Mouse (Mus musculus) lung, postnatal 4 days (tissue): ENCODE data around the gene Stk11.

Source experiments
- DNase-seq, 2 experiments: peaks; one replicate each; pipeline ENCODE4 v3.0.0; 2021

Gene Stk11

GRCm38 (mm10) chr10:80131952-80132350, 16.3 kb downstream of the Stk11 start:
- peak in 1 of 2 experiments; percentile 22 for DNase-seq

DNA sequence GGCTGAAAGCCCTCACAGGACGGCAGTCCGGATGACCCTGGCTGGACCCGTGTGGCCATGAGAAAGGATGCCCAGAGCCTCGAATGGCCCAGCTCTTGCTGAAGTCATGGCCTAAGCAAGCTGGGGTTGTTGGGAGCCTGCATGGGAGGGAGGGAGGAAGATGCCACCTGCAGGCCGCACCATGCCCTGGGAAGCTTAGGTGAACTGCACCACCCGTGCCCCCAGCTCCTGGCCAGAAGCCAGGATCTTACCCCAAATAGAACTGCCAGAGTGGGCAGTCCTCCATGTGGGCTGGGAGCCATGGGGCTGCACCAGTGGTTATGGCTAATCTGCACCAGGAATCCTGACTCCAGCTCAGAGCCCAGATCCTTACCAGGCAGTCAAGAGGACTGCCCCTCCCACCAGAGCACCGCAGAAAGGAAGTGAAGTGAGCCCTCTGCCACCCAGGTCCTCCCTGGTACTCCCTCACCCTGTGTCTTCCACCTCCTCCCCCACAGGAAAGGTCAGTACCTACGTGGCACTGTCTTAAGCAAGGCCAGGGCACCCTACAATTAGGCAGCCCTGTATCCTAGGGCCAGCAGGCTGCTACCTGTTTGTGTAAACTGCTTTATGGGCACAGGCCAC, 17.7 kb downstream of the Stk11 start:
- DNase-seq: peak in 1 of 2 experiments; percentile 48

- DNase-seq: peak in 1 of 2 experiments; percentile 58
Measured at GRCm38 (mm10) chr10:80134421-80134820, 18.8 kb downstream of the Stk11 start.

GRCm38 (mm10) chr10:80135161-80135560, 19.6 kb downstream of the Stk11 start:
- DNase-seq: no peak

- no peak for DNase-seq
Measured at GRCm38 (mm10) chr10:80135641-80136040, 20.0 kb downstream of the Stk11 start.

- peak in 1 of 2 experiments; percentile 32 for DNase-seq
Measured at GRCm38 (mm10) chr10:80136179-80136951, 20.8 kb downstream of the Stk11 start.

DNA sequence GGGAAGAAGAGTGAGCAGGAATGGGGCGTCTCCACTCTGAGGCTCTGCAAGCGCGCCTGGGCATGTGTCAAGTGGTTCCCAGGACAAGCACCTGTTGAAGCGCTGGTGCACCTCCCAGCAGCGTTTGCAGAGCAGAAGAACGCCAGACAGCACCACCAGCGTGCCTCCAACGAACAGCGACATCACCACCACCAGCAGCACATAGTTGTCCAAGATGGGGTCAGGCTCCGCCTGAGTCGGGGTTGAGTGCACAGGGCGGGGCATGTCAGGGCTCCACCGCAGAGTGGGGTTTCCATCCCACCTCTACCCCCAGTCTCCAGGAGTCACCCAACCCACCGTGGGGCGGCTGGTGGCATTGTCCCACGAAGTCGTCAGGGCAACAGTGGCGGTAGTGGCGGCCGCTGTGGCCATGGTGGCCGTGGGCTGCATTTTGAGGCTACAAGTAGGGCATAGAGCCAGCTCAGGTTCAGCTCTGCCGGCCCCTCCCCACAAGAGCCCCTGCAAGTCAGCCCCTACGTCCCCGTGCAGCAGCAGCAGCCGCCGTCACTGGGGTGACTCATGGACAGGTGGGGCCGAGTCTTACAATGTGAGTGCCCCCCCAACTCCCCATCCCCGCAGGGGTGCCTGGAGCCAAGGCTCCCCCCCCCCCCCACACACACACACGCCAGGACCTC, 21.5 kb downstream of the Stk11 start:
- peak in 1 of 2 experiments; percentile 71 for DNase-seq

GRCm38 (mm10) chr10:80137626-80138552, 22.3 kb downstream of the Stk11 start:
- peak in 1 of 2 experiments; percentile 46 for DNase-seq

DNA sequence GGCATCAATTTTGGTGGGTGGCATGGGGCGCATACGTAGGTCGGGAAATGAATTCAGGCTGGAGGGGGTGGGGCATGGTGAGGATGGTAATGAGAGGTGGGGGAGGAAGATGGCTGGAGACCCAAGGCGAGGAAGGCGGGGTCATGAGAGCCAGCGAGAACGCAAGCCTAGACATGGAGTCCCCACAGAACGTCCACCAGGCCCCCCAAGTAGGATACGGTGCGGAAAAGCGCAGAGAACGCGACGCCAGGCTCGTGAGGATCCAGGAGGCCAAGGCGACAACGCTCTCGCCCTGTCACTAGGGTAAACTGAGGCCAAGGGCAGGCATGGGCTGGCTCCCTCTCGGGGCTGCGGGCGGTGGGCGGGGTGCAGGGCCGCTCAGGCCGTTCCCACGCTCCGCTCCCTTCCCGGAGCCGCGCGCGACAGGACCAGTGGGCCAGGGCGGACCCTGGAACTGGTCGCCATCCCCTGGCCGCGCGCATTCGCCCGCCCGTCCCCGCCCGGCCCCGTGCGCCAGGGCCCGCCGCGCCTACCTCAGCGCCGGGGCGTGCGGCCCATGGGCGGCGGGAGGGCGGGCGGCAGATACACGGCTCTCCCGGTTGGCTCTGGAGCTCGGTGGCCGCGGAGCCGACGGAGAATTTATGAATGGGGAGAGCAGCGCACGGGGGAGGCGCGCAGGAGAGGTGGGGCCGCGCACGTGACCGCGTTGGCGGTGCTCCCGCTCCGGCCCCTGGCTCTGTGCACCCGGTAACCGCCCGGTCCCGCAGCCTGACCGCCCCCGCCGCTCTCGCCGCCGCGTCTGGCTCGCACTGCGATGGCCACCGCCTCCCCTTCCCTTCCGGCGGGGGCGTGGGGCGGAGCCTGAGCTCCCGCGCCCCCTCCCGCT, 23.2 kb downstream of the Stk11 start, which contains the start of gene Atp5d:
Atp5d (plus strand) TSS at position 80 of the 886 bp plus-strand sequence.
- DNase-seq: peak; percentile 67 to 78

GRCm38 (mm10) chr10:80139439-80139775, 23.8 kb downstream of the Stk11 start:
- DNase-seq: no peak

DNA sequence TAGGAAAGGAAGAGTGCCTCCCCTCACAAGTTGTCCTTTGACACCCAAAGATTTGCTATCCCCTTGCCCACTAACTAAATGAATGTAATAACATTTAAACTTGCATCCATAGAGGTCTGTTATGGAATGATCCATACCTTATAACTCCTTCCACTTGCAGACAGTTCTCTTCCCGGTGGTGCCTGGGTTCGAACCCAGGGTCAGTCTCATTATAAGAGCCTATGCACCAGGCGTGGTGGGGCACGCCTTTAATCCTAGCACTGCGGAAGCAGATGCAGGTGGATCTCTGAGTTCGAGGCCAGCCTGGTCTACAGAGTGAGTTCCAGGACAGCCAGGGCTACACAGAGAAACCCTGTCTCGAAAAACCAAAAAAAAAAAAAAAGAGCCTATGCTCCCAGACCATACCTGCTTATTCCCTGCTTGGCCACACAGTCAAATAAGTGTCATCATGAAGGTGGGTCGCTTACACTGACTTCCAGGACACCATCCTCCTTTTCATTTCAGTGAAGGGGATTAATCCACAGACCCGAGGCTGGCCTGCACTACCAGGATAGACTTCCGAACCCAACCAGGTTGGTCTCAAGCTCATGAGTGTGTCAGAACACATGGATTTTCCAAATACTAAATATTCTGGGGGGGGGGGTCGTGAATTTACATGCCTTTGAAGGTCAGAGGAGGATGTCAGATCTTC, 24.5 kb downstream of the Stk11 start:
- no peak for DNase-seq

- DNase-seq: no peak
Measured at GRCm38 (mm10) chr10:80140666-80141035, 25.0 kb downstream of the Stk11 start, which contains the start of gene Cbarp. Gene Cbarp (minus strand): TSS chr10:80140835.

DNA sequence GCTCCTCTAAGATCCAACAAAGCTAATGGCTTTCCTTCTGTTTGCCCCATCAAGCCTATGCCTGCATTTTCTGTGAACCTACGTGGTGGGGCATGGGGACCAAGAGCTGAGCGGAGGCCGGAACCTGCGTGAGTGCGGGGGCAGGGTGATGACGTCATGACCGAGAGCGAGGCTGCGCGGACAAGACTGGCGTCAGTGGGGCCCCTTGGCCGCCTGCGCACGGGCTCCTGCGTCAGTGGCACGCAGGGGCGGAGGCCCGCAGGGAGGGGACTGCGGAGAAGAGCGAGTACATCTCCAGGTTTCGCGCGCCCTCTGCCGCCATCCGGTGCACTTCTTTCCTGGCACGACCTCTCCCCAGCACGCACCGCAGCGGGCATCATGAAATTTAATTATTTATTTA, 25.6 kb downstream of the Stk11 start:
- DNase-seq: peak; percentile 97 to 99

GRCm38 (mm10) chr10:80141786-80142529, 26.4 kb downstream of the Stk11 start:
- peak; percentile 95 to 96 for DNase-seq

GRCm38 (mm10) chr10:80142530-80142925, 26.9 kb downstream of the Stk11 start:
- no peak for DNase-seq

GRCm38 (mm10) chr10:80143664-80144063, 28.1 kb downstream of the Stk11 start:
- DNase-seq: no peak

- peak in 1 of 2 experiments; percentile 25 for DNase-seq
Measured at GRCm38 (mm10) chr10:80144159-80144558, 28.6 kb downstream of the Stk11 start.

- DNase-seq: peak; percentile 80 to 86
Measured at GRCm38 (mm10) chr10:80144864-80145838, 29.5 kb downstream of the Stk11 start.

DNA sequence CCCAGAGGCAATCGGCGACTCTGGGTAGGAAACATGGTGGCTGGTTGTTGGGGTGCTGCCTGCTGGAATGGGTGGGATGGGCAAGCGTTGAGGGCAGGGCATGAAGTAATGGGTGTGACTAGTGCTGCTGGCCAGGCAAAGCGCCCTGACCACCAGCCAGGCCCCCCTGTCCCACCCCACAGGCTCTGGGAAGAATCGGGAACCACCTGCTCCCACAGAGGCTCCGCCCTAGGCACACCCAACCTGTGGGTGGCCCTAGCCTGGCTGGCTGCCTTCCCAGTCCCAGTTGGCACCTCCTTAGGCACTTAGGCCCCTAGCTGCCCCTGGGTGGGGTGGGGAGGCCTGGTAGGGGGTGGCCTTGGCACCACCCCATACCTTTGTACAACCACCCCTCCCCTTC, 30.3 kb downstream of the Stk11 start:
- peak; percentile 59 to 82 for DNase-seq
